Comparison of ENCODE assay signal across 8 mouse cellular contexts in genomic region chr9:100545715-100546593, GRCm38 (mm10). TPM values are rescaled to one million over a fixed set of nuclear protein-coding genes. Genes with fewer than 3 reads are reported as not detected.
DNase-seq lines count a peak whose midpoint lies in the region; ATAC-seq lines count a peak whose summit lies in the region.

Nck1 (minus strand) TSS chr9:100546134.

- peak within 1 kb of the TSS; percentile 89 for H3K4me2 ChIP-seq in intestine, embryonic 14.5 days (ENCODE audit: low read length)

- WGBS in intestine, embryonic 14.5 days, result under 1% methylated on average over 93 of the region's 93 CpGs

- H3K9me3 ChIP-seq in intestine, embryonic 14.5 days (ENCODE audit: control insufficient read depth, low read length), result peaks cover 10% of the 10 kb centered on the region

- H3K4me3 ChIP-seq in intestine, embryonic 14.5 days (ENCODE audit: low read depth, low read length), result peak within 1 kb of the TSS; percentile 87

- peak within 1 kb of the TSS; percentile 87 for H3K9ac ChIP-seq in intestine, embryonic 14.5 days (ENCODE audit: low read length)

- H3K4me1 ChIP-seq in intestine, embryonic 14.5 days (replicated peaks; ENCODE audit: control insufficient read depth, insufficient read depth, low read length), result peaks cover 21% of the 10 kb centered on the region

- peak within 1 kb of the TSS; percentile 90 for H3K27ac ChIP-seq in intestine, embryonic 14.5 days (ENCODE audit: low read depth)

- peak; percentile 100 for ATAC-seq in intestine, embryonic 14.5 days (replicated peaks; ENCODE audit: low FRiP score, low TSS enrichment, low read depth)

- no peaks in the 10 kb centered on the region for H3K36me3 ChIP-seq in intestine, embryonic 14.5 days (ENCODE audit: control insufficient read depth, insufficient read depth, low read length)

- H3K27me3 ChIP-seq in intestine, embryonic 14.5 days (replicated peaks; ENCODE audit: control insufficient read depth, insufficient read depth, low read length), result no peaks in the 10 kb centered on the region

- intact Hi-C loops in left cerebral cortex, postnatal 14 days (cut with DNase I), result loop anchor here (1.0 to 10.0 kb wide), 3 partner anchors 94 to 379 kb away; no protein-coding TSS in a partner anchor

- DNase-seq in adrenal gland, adult 18-20 months (ENCODE audit: low spot score in 2 of 2), result peak; percentile 98
- DNase-seq in embryo, embryonic 11 days, result peak; percentile 100
- peak; percentile 99 for DNase-seq in gastrocnemius, postnatal 25 days
- DNase-seq in intestine, embryonic 14.5 days (ENCODE audit: low spot score), result peak; percentile 98
- DNase-seq in left cerebral cortex, postnatal 14 days (ENCODE audit: low spot score in 2 of 2), result peak; percentile 99 to 100
- peak; percentile 98 for DNase-seq in mesoderm, embryonic 11.5 days (ENCODE audit: low read depth, low spot score)
- peak; percentile 99 for DNase-seq in right cerebral cortex, postnatal 36 days (ENCODE audit: low spot score in 2 of 2)
- DNase-seq in yolk sac, embryonic 10.5 days (ENCODE audit: low spot score), result peak; percentile 98

RNA-seq across cellular contexts. Expression of gene Nck1, which starts in this region (rescaled TPM):
- total RNA-seq in adrenal gland, adult 18-20 months (2021), result 10 to 100 TPM; 49.3 to 49.9 TPM
- 10 to 100 TPM; 30.5 to 30.9 TPM for total RNA-seq in gastrocnemius, postnatal 25 days (2021)
- polyA plus RNA-seq in intestine, embryonic 14.5 days (2014; fragmentation: Nextera tagmentation; extraction: Ambion mirVana), result 57.2 and 65.8 TPM in 2 replicates
- total RNA-seq in left cerebral cortex, postnatal 14 days (2021), result 10 to 100 TPM; 31.5 to 35.5 TPM

Comparison
In these comparisons a context has a peak if more than half of its experiments do, and no peak if none do; other contexts are left out.
1. Peak in every context shown above with its lines: DNase-seq, ATAC-seq, H3K4me3 ChIP-seq and H3K27ac ChIP-seq.